In genomic region chr8:65169184-65169583, GRCm38 (mm10) we compare ENCODE assay signal across 29 mouse cellular contexts. TPM values are rescaled to one million over a fixed set of nuclear protein-coding genes. Genes with fewer than 3 reads are reported as not detected.
DNase-seq lines count a peak whose midpoint lies in the region; ATAC-seq and TF ChIP-seq lines count a peak whose summit lies in the region.
"Had no signal": no experiment of that assay in that cellular context is flagged by ENCODE, and none has a peak within 500 bp of the region (broad histone marks: within the 10 kb centered on the region; RNA-seq: fewer than 3 reads in every experiment).

No protein-coding gene starts in this region.

- no peak for TF ChIP-seq POLR2A in heart, adult 2 months (IDR thresholded peaks at IDR 0.05; ENCODE audit: insufficient read depth, low read depth, low read length)

- H3K9ac ChIP-seq in heart, adult 2 months (ENCODE audit: low read depth, low read length), result no peak overlapping the region

- WGBS in heart, adult 2 months, result 78% methylated on average over 3 of the region's 3 CpGs

- H3K4me1 ChIP-seq in heart, adult 2 months (ENCODE audit: control insufficient read depth, insufficient read depth, low read length), result no peaks in the 10 kb centered on the region

- no peaks in the 10 kb centered on the region for H3K27me3 ChIP-seq in heart, adult 2 months (ENCODE audit: control insufficient read depth, insufficient read depth, low read length)
- H3K27me3 ChIP-seq: CH12.LX had no signal

- H3K36me3 ChIP-seq in heart, adult 2 months (ENCODE audit: control insufficient read depth, insufficient read depth, low read length), result no peaks in the 10 kb centered on the region
- H3K36me3 ChIP-seq: G1E had no signal

- no peaks in the 10 kb centered on the region for H3K79me2 ChIP-seq in heart, adult 2 months (replicated peaks; ENCODE audit: control insufficient read depth, insufficient read depth, low read length)

- intact Hi-C loops in left cerebral cortex, adult 2 months (cut with DNase I), result no loop called here
- intact Hi-C loops in left cerebral cortex, postnatal 10 days (cut with DNase I), result no loop called here
- intact Hi-C loops in heart, adult 2 months (cut with DNase I), result no loop called here

- TF ChIP-seq EP300 in heart, adult 2 months (IDR thresholded peaks at IDR 0.05; ENCODE audit: insufficient read depth, low read depth, low read length), result no peak

- no peak overlapping the region for H3K4me3 ChIP-seq in left cerebral cortex, adult 2 months
- H3K4me3 ChIP-seq in heart, adult 2 months, result no peak overlapping the region

- no peak for DNase-seq in frontal cortex, postnatal 14 days (ENCODE audit: low spot score in 2 of 2)
- DNase-seq in left cerebral cortex, adult 2 months (ENCODE audit: extremely low spot score in 1 of 2, low spot score in 2 of 2), result no peak
- DNase-seq in left cerebral cortex, postnatal 10 days (ENCODE audit: extremely low spot score in 1 of 2, low spot score in 2 of 2), result no peak
- DNase-seq in brain, adult 2 months (ENCODE audit: low read depth, low spot score), result peak; percentile 17
- DNase-seq in telencephalon, adult 2 months (ENCODE audit: low read depth, low spot score), result peak; percentile 8
- DNase-seq in heart, adult 2 months, result no peak
- no peak for DNase-seq in right cerebral cortex, postnatal 14 days
- DNase-seq: adrenal gland, adult 2 months; adrenal gland, adult 8-10 months; adrenal gland, postnatal 10 days; adrenal gland, postnatal 14 days; adrenal gland, postnatal 25 days; adrenal gland, postnatal 36 days; B cell, adult 2 months; cerebellum, adult 11 months; cerebellum, adult 11-12 months; cerebellum, adult 18-20 months had no signal

- ATAC-seq in frontal cortex, adult (ENCODE audit: low TSS enrichment), result peak; percentile 95
- ATAC-seq: activated CD4-positive, CD25-positive, alpha-beta regulatory T cell, adult 4 months; CD4-positive, CD25-positive, alpha-beta regulatory T cell, adult 4 months; Patski had no signal

- 0 out of 2 replicates have a peak overlapping the region, but pooled peaks have one; percentile 6 for H3K27ac ChIP-seq in left cerebral cortex, adult 2 months
- H3K27ac ChIP-seq in heart, adult 2 months, result no peak overlapping the region

- TF ChIP-seq CTCF in left cerebral cortex, adult 2 months (IDR thresholded peaks at IDR 0.05), result no peak
- no peak for TF ChIP-seq CTCF in heart, adult 2 months (IDR thresholded peaks at IDR 0.05)

RNA-seq across cellular contexts. Expression of gene BC030870, which starts 39.8 kb away (rescaled TPM):
- not detected for total RNA-seq in left cerebral cortex, adult 2 months (2021)
- total RNA-seq in left cerebral cortex, postnatal 10 days (2021), result not detected
- total RNA-seq in heart, adult 2 months (2021), result not detected
- not detected in 2 replicates for polyA plus RNA-seq in heart, adult 2 months (2012; rRNA removed)
- total RNA-seq: adrenal gland, adult 18-20 months; adrenal gland, adult 2 months; adrenal gland, adult 8-10 months; adrenal gland, postnatal 10 days; adrenal gland, postnatal 14 days; adrenal gland, postnatal 25 days; adrenal gland, postnatal 36 days; adrenal gland, postnatal 4 days; CH12.LX; ES-E14; G1E; MEL had no signal
- polyA plus RNA-seq: adrenal gland, adult 2 months; brain, embryonic 14.5 days; C2C12; CD4-positive, CD25-positive, alpha-beta regulatory T cell, adult 4 months; G1E; Patski had no signal

Comparison
In these comparisons a context has a peak if more than half of its experiments do, and no peak if none do; other contexts are left out.
1. DNase-seq: peak in brain, adult 2 months (single experiment) and telencephalon, adult 2 months (single experiment); none in frontal cortex, postnatal 14 days (0 of 2), left cerebral cortex, adult 2 months (0 of 2), left cerebral cortex, postnatal 10 days (0 of 2), heart, adult 2 months (0 of 2) and right cerebral cortex, postnatal 14 days (single experiment).